In the genomic region with DNA sequence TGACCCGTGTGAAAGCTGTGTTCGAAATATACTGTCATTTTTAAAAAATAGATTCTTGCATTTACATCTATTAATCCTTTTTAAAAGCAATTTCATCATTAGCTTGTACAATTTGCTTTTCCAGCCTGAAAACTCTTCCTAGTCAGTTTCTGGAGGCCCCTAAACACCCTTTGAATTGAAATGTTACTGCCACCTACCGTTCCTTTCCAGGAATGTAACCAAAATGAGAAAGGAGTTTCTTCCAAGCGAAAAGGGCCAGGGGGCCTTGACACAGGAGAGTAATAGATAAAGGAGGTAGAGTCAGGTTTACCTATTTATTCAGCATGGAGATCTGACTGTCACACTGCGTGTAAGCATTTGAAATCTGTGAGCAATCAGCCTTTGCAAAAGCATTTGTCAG, we compare ENCODE assay signal across 8 mouse cellular contexts.
DNase-seq lines count a peak whose midpoint lies in the region; ATAC-seq and TF ChIP-seq lines count a peak whose summit lies in the region.

No protein-coding gene starts in this region.

- H3K9ac ChIP-seq in embryonic facial prominence, embryonic 13.5 days, result no peak overlapping the region
- no peak overlapping the region for H3K9ac ChIP-seq in hindbrain, embryonic 13.5 days

- no peaks in the 10 kb centered on the region for H3K9me3 ChIP-seq in embryonic facial prominence, embryonic 13.5 days
- no peaks in the 10 kb centered on the region for H3K9me3 ChIP-seq in hindbrain, embryonic 13.5 days

- TF ChIP-seq CTCF in kidney, adult 2 months (conservative IDR thresholded peaks at IDR 0.05; ENCODE audit: insufficient read depth, insufficient read length, low read depth, low read length), result no peak

- 27% methylated on average over 5 of the region's 5 CpGs for WGBS in kidney, adult 2 months
- WGBS in embryonic facial prominence, embryonic 13.5 days, result 15% methylated on average over 5 of the region's 5 CpGs
- 13% methylated on average over 5 of the region's 5 CpGs for WGBS in hindbrain, embryonic 13.5 days

- no peak overlapping the region for H3K27ac ChIP-seq in kidney, adult 2 months (ENCODE audit: insufficient read depth, low read depth, low read length)
- H3K27ac ChIP-seq in embryonic facial prominence, embryonic 13.5 days, result peak overlapping the region; percentile 52; the same call in 1 of the 2 replicates
- peak overlapping the region; percentile 78 for H3K27ac ChIP-seq in hindbrain, embryonic 13.5 days

- H3K4me2 ChIP-seq in embryonic facial prominence, embryonic 13.5 days, result no peak overlapping the region
- H3K4me2 ChIP-seq in hindbrain, embryonic 13.5 days, result no peak overlapping the region

- DNase-seq in kidney, adult 2 months, result peak; percentile 36
- no peak for DNase-seq in kidney, adult 11 months
- DNase-seq in R1 (ENCODE audit: low read depth, low spot score), result peak; percentile 39
- DNase-seq in lung, postnatal 14 days, result peak; percentile 57
- no peak for DNase-seq in thymus, postnatal 14 days
- DNase-seq in ovary, adult 18-20 months (ENCODE audit: low spot score), result no peak

- no peak for TF ChIP-seq POLR2A in kidney, adult 2 months (IDR thresholded peaks at IDR 0.05; ENCODE audit: low read depth, low read length)

- no peak overlapping the region for H3K4me3 ChIP-seq in kidney, adult 2 months (ENCODE audit: insufficient read depth, low read depth, low read length)
- H3K4me3 ChIP-seq in embryonic facial prominence, embryonic 13.5 days, result no peak overlapping the region
- no peak overlapping the region for H3K4me3 ChIP-seq in hindbrain, embryonic 13.5 days

- no peaks in the 10 kb centered on the region for H3K36me3 ChIP-seq in kidney, adult 2 months (ENCODE audit: control insufficient read depth, insufficient read depth, low read length)
- no peaks in the 10 kb centered on the region for H3K36me3 ChIP-seq in embryonic facial prominence, embryonic 13.5 days
- H3K36me3 ChIP-seq in hindbrain, embryonic 13.5 days, result no peaks in the 10 kb centered on the region

- ATAC-seq in embryonic facial prominence, embryonic 13.5 days (ENCODE audit: insufficient number of reproducible peaks, insufficient read depth, low FRiP score, low TSS enrichment, low read depth), result no peak
- ATAC-seq in hindbrain, embryonic 13.5 days (ENCODE audit: low FRiP score), result peak; percentile 68; the same call in 1 of the 2 replicates

- H3K27me3 ChIP-seq in kidney, adult 2 months (replicated peaks; ENCODE audit: control insufficient read depth, insufficient read depth, low read length), result no peaks in the 10 kb centered on the region
- no peaks in the 10 kb centered on the region for H3K27me3 ChIP-seq in embryonic facial prominence, embryonic 13.5 days
- no peaks in the 10 kb centered on the region for H3K27me3 ChIP-seq in hindbrain, embryonic 13.5 days

- H3K4me1 ChIP-seq in kidney, adult 2 months (ENCODE audit: control insufficient read depth, insufficient read depth, low read length), result no peaks in the 10 kb centered on the region
- peaks cover 5% of the 10 kb centered on the region for H3K4me1 ChIP-seq in embryonic facial prominence, embryonic 13.5 days
- peaks cover 26% of the 10 kb centered on the region for H3K4me1 ChIP-seq in hindbrain, embryonic 13.5 days (replicated peaks)

Comparison
In these comparisons a context has a peak if more than half of its experiments do, and no peak if none do; other contexts are left out.
1. DNase-seq: peak in kidney, adult 2 months (single experiment), R1 (single experiment) and lung, postnatal 14 days (single experiment); none in kidney, adult 11 months (single experiment), thymus, postnatal 14 days (single experiment) and ovary, adult 18-20 months (single experiment).